Mouse (Mus musculus) hindbrain, embryonic 11.5 days (tissue): ENCODE data around the gene Dcst1. TPM values are rescaled to one million over a fixed set of nuclear protein-coding genes. Genes with fewer than 3 reads are reported as not detected.

Experiments used
- ATAC-seq: fragments of 200-750 bp; cut with Nextera tagmentation; 2 replicates; pipeline ENCODE4 v1.8.0; 2017; ENCODE audit warnings: mild to moderate bottlenecking, moderate TSS enrichment, moderate library complexity; ENCODE audit not compliant: low FRiP score
- DNase-seq: peaks from one replicate; pipeline ENCODE4 v3.0.0-alpha.2; 2015; ENCODE audit warnings: low spot score
- H3K27ac ChIP-seq: fragments of 300-500 bp; sonication (generic); 2 replicates; pipeline ENCODE4 v1.5.1; 2014; ENCODE audit warnings: mild to moderate bottlenecking, low read depth, low read length
- H3K27me3 ChIP-seq: fragments of 300-500 bp; sonication (generic); 2 replicates; pipeline ENCODE4 v1.6.1; 2014; ENCODE audit warnings: mild to moderate bottlenecking, low read length, moderate library complexity, mixed read lengths; ENCODE audit not compliant: control insufficient read depth, insufficient read depth
- H3K36me3 ChIP-seq: fragments of 300-500 bp; sonication (generic); 2 replicates; pipeline ENCODE4 v1.6.1; 2014; ENCODE audit warnings: mild to moderate bottlenecking, low read length, moderate library complexity, mixed read lengths; ENCODE audit not compliant: control insufficient read depth, insufficient read depth
- H3K4me1 ChIP-seq: fragments of 300-500 bp; sonication (generic); replicated peaks from 2 replicates; pipeline ENCODE4 v1.6.1; 2014; ENCODE audit warnings: low read length, mixed read lengths; ENCODE audit not compliant: control insufficient read depth, insufficient read depth
- H3K4me2 ChIP-seq: fragments of 300-500 bp; sonication (generic); replicated peaks from 2 replicates; pipeline ENCODE4 v1.6.1; 2014; ENCODE audit warnings: mild to moderate bottlenecking, low read depth, low read length
- H3K4me3 ChIP-seq: fragments of 300-500 bp; sonication (generic); 2 replicates; pipeline ENCODE4 v1.5.1; 2014; ENCODE audit warnings: low read depth, low read length
- H3K9ac ChIP-seq: fragments of 300-500 bp; sonication (generic); 2 replicates; pipeline ENCODE4 v1.6.1; 2014; ENCODE audit warnings: low read depth, low read length
- H3K9me3 ChIP-seq: fragments of 300-500 bp; sonication (generic); 2 replicates; pipeline ENCODE4 v1.6.1; 2016; ENCODE audit warnings: low read length; ENCODE audit not compliant: control insufficient read depth
- WGBS: fragments of 180-500 bp; shearing (Covaris S2); extraction: QIAGEN DNeasy Blood & Tissue Kit; methylation state at CpG from one replicate; pipeline ENCODE4 v1.1.7; 2014; 5-methylcytosine and 5-hydroxymethylcytosine counted together
- polyA plus RNA-seq: library from polyadenylated mRNA; unstranded; fragments of >200 nt; fragmentation: Nextera tagmentation; extraction: Ambion mirVana; gene quantifications from 2 replicates; pipeline ENCODE4 v1.2.1, GENCODE M21; 2014

Dcst1 gene
- polyA plus RNA-seq, 1 experiment from 2014 or later = 0.63 TPM

GRCm38 (mm10) chr3:89378394-89379067, 13.5 kb upstream of the Dcst1 start:
- H3K9ac ChIP-seq = peak overlapping the region; percentile 60
- peak overlapping the region; percentile 51 for H3K4me3 ChIP-seq
- H3K27me3 ChIP-seq = no peaks in the 10 kb centered on the region
- peak overlapping the region; percentile 19; the same call in 1 of the 2 replicates for H3K27ac ChIP-seq
- H3K9me3 ChIP-seq = no peaks in the 10 kb centered on the region
- H3K36me3 ChIP-seq = no peaks in the 10 kb centered on the region
- H3K4me1 ChIP-seq = no peaks in the 10 kb centered on the region
- DNase-seq (peak; percentile 93), ATAC-seq (peak; percentile 92)
- 1% methylated on average over 23 of the region's 29 CpGs for WGBS
- H3K4me2 ChIP-seq = peak overlapping the region; percentile 65

GRCm38 (mm10) chr3:89377831-89378230, 12.8 kb upstream of the Dcst1 start:
- DNase-seq (no peak), ATAC-seq (peak; percentile 28)
- no peaks in the 10 kb centered on the region for H3K9me3 ChIP-seq
- H3K36me3 ChIP-seq = no peaks in the 10 kb centered on the region
- no peak overlapping the region for H3K9ac ChIP-seq
- no peak overlapping the region for H3K4me2 ChIP-seq
- H3K4me1 ChIP-seq = no peaks in the 10 kb centered on the region
- no peak overlapping the region for H3K4me3 ChIP-seq
- WGBS = 75% methylated on average over 4 of the region's 4 CpGs
- no peaks in the 10 kb centered on the region for H3K27me3 ChIP-seq
- H3K27ac ChIP-seq = no peak overlapping the region

- H3K4me3 ChIP-seq = no peak overlapping the region
- H3K4me2 ChIP-seq = no peak overlapping the region
- ATAC-seq = no peak
- no peaks in the 10 kb centered on the region for H3K4me1 ChIP-seq
- H3K9ac ChIP-seq = no peak overlapping the region
- no peaks in the 10 kb centered on the region for H3K36me3 ChIP-seq
- no peak overlapping the region for H3K27ac ChIP-seq
- DNase-seq = no peak
- no peaks in the 10 kb centered on the region for H3K27me3 ChIP-seq
- no peaks in the 10 kb centered on the region for H3K9me3 ChIP-seq
- 39% methylated on average over 5 of the region's 5 CpGs for WGBS
Observed at GRCm38 (mm10) chr3:89373581-89374231, 8.7 kb upstream of the Dcst1 start.

DNA sequence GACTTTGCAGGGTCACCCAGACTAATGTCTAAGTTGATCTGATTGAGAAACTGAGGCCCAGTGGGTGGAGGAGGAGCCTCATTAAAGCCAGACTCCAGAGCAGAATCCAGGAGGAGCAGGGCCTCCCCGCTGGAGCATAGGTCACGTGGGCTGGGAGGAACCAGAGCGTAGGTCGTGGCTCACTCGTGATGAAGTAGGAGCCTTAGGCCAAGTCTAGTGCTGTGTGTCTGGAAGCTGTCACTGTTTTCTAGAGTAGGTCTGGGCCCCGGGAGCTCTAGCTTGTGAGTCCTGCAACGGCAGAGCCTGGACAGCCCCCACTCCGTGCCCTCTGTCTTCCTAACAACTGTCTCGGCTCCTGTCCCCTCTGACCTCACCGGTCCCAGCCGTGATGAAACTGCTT, 2.3 kb upstream of the Dcst1 start:
- DNase-seq = no peak
- H3K27ac ChIP-seq = no peak overlapping the region
- no peaks in the 10 kb centered on the region for H3K4me1 ChIP-seq
- H3K36me3 ChIP-seq = no peaks in the 10 kb centered on the region
- no peak overlapping the region for H3K9ac ChIP-seq
- ATAC-seq = no peak
- H3K27me3 ChIP-seq = no peaks in the 10 kb centered on the region
- no peaks in the 10 kb centered on the region for H3K9me3 ChIP-seq
- WGBS = 60% methylated on average over 11 of the region's 11 CpGs
- no peak overlapping the region for H3K4me2 ChIP-seq
- H3K4me3 ChIP-seq = no peak overlapping the region

DNA sequence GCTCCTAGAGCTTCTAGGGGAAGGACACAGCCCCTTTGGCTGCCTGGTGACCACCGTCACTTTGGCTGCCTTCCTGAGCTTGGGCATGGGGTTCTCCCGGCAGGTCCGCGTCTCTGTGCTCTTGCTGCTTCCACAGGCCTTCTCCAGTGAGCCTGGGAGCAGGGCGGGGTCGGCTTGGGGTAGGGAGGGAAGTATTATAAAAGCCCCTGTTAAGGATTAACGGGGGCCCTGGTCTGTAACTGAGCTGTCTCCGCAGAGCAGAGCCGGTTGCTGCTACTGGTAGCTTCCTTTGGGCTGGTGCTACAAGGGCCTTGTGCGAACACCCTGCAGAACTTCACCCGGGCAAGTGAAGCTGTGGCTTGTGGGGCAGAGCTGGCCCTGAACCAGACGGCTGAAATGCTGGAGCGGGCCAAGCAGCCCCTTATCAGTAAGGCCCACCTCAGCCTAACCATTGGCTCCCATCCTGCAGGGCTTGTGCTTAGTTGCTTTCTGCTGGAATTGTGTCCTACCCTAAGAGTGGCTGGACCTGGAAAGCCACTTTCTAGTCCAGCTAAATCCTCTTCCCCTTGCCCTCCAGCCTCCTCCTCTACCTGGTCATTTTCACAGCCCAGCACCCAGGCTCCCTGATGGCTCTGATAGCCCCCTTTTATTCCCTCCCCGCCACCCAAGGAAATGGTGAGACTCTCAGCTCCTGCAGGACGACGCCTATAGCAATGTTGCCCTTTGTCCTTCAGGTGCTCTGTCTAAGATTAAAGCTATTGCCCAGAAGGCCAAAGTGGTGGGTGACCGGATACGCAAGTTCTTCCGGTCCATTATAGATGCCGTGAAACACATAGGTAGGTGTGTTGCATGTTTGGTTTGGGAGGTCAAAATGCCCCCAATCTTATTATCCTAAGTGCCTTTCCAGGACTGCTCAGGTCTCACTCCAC, 697 bp upstream of the Dcst1 start:
- DNase-seq = no peak
- H3K4me3 ChIP-seq = no peak overlapping the region
- no peaks in the 10 kb centered on the region for H3K27me3 ChIP-seq
- no peak for ATAC-seq
- no peaks in the 10 kb centered on the region for H3K36me3 ChIP-seq
- no peak overlapping the region for H3K4me2 ChIP-seq
- no peaks in the 10 kb centered on the region for H3K4me1 ChIP-seq
- whole genome bisulfite sequencing = 69% methylated on average over 20 of the region's 20 CpGs
- H3K27ac ChIP-seq = no peak overlapping the region
- H3K9ac ChIP-seq = no peak overlapping the region
- no peaks in the 10 kb centered on the region for H3K9me3 ChIP-seq

GRCm38 (mm10) chr3:89364631-89365030, 422 bp downstream of the Dcst1 start:
- Histone ChIP-seq H3K9ac (no peak overlapping the region), H3K9me3 (no peaks in the 10 kb centered on the region), H3K27ac (no peak overlapping the region), H3K4me3 (no peak overlapping the region), H3K27me3 (no peaks in the 10 kb centered on the region), H3K4me2 (no peak overlapping the region), H3K36me3 (no peaks in the 10 kb centered on the region), H3K4me1 (no peaks in the 10 kb centered on the region)
- WGBS = 60% methylated on average over 8 of the region's 8 CpGs
- DNase-seq = no peak
- ATAC-seq = no peak

- H3K4me3 ChIP-seq = no peak within 1 kb of the TSS
- H3K27me3 ChIP-seq = no peaks in the 10 kb centered on the region
- no peak within 1 kb of the TSS for H3K9ac ChIP-seq
- no peaks in the 10 kb centered on the region for H3K4me1 ChIP-seq
- H3K4me2 ChIP-seq = no peak within 1 kb of the TSS
- H3K36me3 ChIP-seq = no peaks in the 10 kb centered on the region
- no peak for DNase-seq
- WGBS = 87% methylated on average over 7 of the region's 7 CpGs
- H3K9me3 ChIP-seq = no peaks in the 10 kb centered on the region
- no peak for ATAC-seq
- no peak within 1 kb of the TSS for H3K27ac ChIP-seq
Observed at GRCm38 (mm10) chr3:89361675-89362074, 3.4 kb downstream of the Dcst1 start, which contains the start of gene Dcst2. TSS of gene Dcst2 (plus strand) at chr3:89361975.

DNA sequence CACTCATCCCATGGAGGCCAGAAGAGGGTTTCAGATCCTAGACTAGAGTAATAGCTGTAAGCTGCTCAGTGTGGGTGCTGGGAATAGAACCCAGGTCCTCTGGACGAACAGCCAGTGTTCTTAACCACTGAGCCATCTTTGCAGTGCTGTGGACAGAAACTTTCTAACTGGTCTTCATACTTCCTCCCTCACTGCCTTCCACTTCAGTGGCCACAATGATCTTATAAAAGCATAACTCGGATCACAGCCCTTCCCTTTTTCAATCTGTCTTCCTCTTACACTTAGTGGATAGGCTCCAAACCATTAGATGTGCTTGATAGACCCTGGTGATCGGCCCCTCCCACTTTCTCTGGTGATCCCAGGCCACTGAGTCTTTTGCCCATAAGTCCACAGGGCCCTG, 4.8 kb downstream of the Dcst1 start:
- H3K9me3 ChIP-seq = no peaks in the 10 kb centered on the region
- H3K4me2 ChIP-seq = no peak overlapping the region
- H3K4me3 ChIP-seq = no peak overlapping the region
- H3K27ac ChIP-seq = no peak overlapping the region
- H3K9ac ChIP-seq = no peak overlapping the region
- ATAC-seq (no peak), DNase-seq (no peak)
- no peaks in the 10 kb centered on the region for H3K36me3 ChIP-seq
- WGBS = 78% methylated on average over 3 of the region's 3 CpGs
- no peaks in the 10 kb centered on the region for H3K4me1 ChIP-seq
- no peaks in the 10 kb centered on the region for H3K27me3 ChIP-seq
